Mouse (Mus musculus): Measurements from ENCODE around the gene Gnai2. TPM values are rescaled to one million over a fixed set of nuclear protein-coding genes. Genes with fewer than 3 reads are reported as not detected.

The Gnai2 gene
- total RNA-seq, 2 experiments from 2014 or later = 254 to 263 TPM

- no peak for DNase-seq (ENCODE audit: low spot score in 2 of 2)
Measured at GRCm38 (mm10) chr9:107631861-107632260, 3.3 kb downstream of the Gnai2 start.

- DNase-seq (ENCODE audit: low spot score in 2 of 2) = no peak
Measured at GRCm38 (mm10) chr9:107631311-107631826, 3.8 kb downstream of the Gnai2 start.

GRCm38 (mm10) chr9:107630576-107630975 lies 4.6 kb downstream of the Gnai2 start:
- peak; percentile 65 to 80 for DNase-seq (ENCODE audit: low spot score in 2 of 2)

GRCm38 (mm10) chr9:107629901-107630425 lies 5.2 kb downstream of the Gnai2 start:
- peak in 1 of 2 experiments; percentile 56 for DNase-seq (ENCODE audit: low spot score in 2 of 2)

GRCm38 (mm10) chr9:107629411-107629730 lies 5.8 kb downstream of the Gnai2 start:
- no peak for DNase-seq (ENCODE audit: low spot score in 2 of 2)

GRCm38 (mm10) chr9:107628721-107629410 lies 6.3 kb downstream of the Gnai2 start:
- DNase-seq (ENCODE audit: low spot score in 2 of 2) = peak in 1 of 2 experiments; percentile 34

- peak in 1 of 2 experiments; percentile 34 for DNase-seq (ENCODE audit: low spot score in 2 of 2)
Measured at GRCm38 (mm10) chr9:107627387-107628255, 7.5 kb downstream of the Gnai2 start.

- peak; percentile 88 to 93 for DNase-seq (ENCODE audit: low spot score in 2 of 2)
Measured at GRCm38 (mm10) chr9:107626844-107627277, 8.3 kb downstream of the Gnai2 start.

GRCm38 (mm10) chr9:107626158-107626843 lies 8.9 kb downstream of the Gnai2 start:
- DNase-seq (ENCODE audit: low spot score in 2 of 2) = no peak

GRCm38 (mm10) chr9:107625351-107626128 lies 9.6 kb downstream of the Gnai2 start:
- peak in 1 of 2 experiments; percentile 35 for DNase-seq (ENCODE audit: low spot score in 2 of 2)

GRCm38 (mm10) chr9:107624951-107625350 lies 10.2 kb downstream of the Gnai2 start:
- DNase-seq (ENCODE audit: low spot score in 2 of 2) = no peak

- no peak for DNase-seq (ENCODE audit: low spot score in 2 of 2)
Measured at GRCm38 (mm10) chr9:107624539-107624938, 10.6 kb downstream of the Gnai2 start.

- DNase-seq (ENCODE audit: low spot score in 2 of 2) = no peak
Measured at GRCm38 (mm10) chr9:107620954-107621353, 14.2 kb downstream of the Gnai2 start.

- no peak for DNase-seq (ENCODE audit: low spot score in 2 of 2)
Measured at GRCm38 (mm10) chr9:107619546-107619879, 15.7 kb downstream of the Gnai2 start.

- DNase-seq (ENCODE audit: low spot score in 2 of 2) = no peak
Measured at GRCm38 (mm10) chr9:107618778-107619545, 16.2 kb downstream of the Gnai2 start.

GRCm38 (mm10) chr9:107618098-107618497 lies 17.1 kb downstream of the Gnai2 start:
- no peak for DNase-seq (ENCODE audit: low spot score in 2 of 2)

- DNase-seq (ENCODE audit: low spot score in 2 of 2) = no peak
Measured at GRCm38 (mm10) chr9:107617461-107617860, 17.7 kb downstream of the Gnai2 start.

- DNase-seq (ENCODE audit: low spot score in 2 of 2) = no peak
Measured at GRCm38 (mm10) chr9:107615035-107615434, 20.1 kb downstream of the Gnai2 start.

- peak in 1 of 2 experiments; percentile 47 for DNase-seq (ENCODE audit: low spot score in 2 of 2)
Measured at GRCm38 (mm10) chr9:107612945-107613569, 22.1 kb downstream of the Gnai2 start.

Measured in layer of hippocampus, postnatal 10 days (tissue).